Comparison of ENCODE assay signal across 8 mouse cellular contexts in genomic region chr15:79109321-79109934, GRCm38 (mm10). TPM values are rescaled to one million over a fixed set of nuclear protein-coding genes. Genes with fewer than 3 reads are reported as not detected.
DNase-seq lines count a peak whose midpoint lies in the region; ATAC-seq and TF ChIP-seq lines count a peak whose summit lies in the region.

No protein-coding gene starts in this region.

- peak; percentile 28 for DNase-seq in kidney, adult 9 months
- no peak for DNase-seq in kidney, postnatal 14 days
- DNase-seq in ES-E14 (ENCODE audit: low read depth, low spot score): no peak
- peak; percentile 58 for DNase-seq in midbrain, embryonic 14.5 days
- no peak for DNase-seq in ovary, adult 18-20 months (ENCODE audit: low spot score)
- DNase-seq in layer of hippocampus, postnatal 14 days (ENCODE audit: low spot score in 2 of 2): no peak

- no peaks in the 10 kb centered on the region; the same call in 1 of the 2 replicates for H3K36me3 ChIP-seq in ES-E14 (ENCODE audit: control insufficient read depth, insufficient read depth, low read length, poor library complexity, severe bottlenecking)
- 0 out of 2 replicates have a peak, but pooled peaks cover 6% of the 10 kb centered on the region for H3K36me3 ChIP-seq in embryonic facial prominence, embryonic 12.5 days
- H3K36me3 ChIP-seq in intestine, embryonic 15.5 days: 0 out of 2 replicates have a peak, but pooled peaks cover 6% of the 10 kb centered on the region
- 0 out of 2 replicates have a peak, but pooled peaks cover 2% of the 10 kb centered on the region for H3K36me3 ChIP-seq in midbrain, embryonic 14.5 days (ENCODE audit: control insufficient read depth, insufficient read depth, low read length)

- under 1% methylated on average over 46 of the region's 46 CpGs for WGBS in embryonic facial prominence, embryonic 12.5 days
- WGBS in intestine, embryonic 15.5 days: under 1% methylated on average over 46 of the region's 46 CpGs
- under 1% methylated on average over 46 of the region's 46 CpGs for WGBS in midbrain, embryonic 14.5 days

- in situ Hi-C loops in ES-E14 (cut with MboI; ENCODE audit: low sequenced_read_pairs in 2 of 2, unreplicated experiment in 2 of 2): no loop called here

- ATAC-seq in embryonic facial prominence, embryonic 12.5 days (ENCODE audit: insufficient number of reproducible peaks, insufficient read depth, low FRiP score, low TSS enrichment): peak; percentile 49; the same call in 1 of the 2 replicates
- ATAC-seq in intestine, embryonic 15.5 days: peak; percentile 69
- ATAC-seq in midbrain, embryonic 14.5 days (ENCODE audit: low FRiP score, low TSS enrichment): peak; percentile 57

- H3K4me1 ChIP-seq in ES-E14 (ENCODE audit: control insufficient read depth in 2 of 2, insufficient read depth in 2 of 2, low read length in 2 of 2, poor library complexity in 1 of 2): peaks cover 4 to 10% of the 10 kb centered on the region in 2 experiments; a peak in 2 of 4 replicates
- H3K4me1 ChIP-seq in embryonic facial prominence, embryonic 12.5 days: peaks cover 28% of the 10 kb centered on the region
- H3K4me1 ChIP-seq in intestine, embryonic 15.5 days (replicated peaks): peaks cover 32% of the 10 kb centered on the region
- peaks cover 25% of the 10 kb centered on the region for H3K4me1 ChIP-seq in midbrain, embryonic 14.5 days (ENCODE audit: control insufficient read depth, insufficient read depth, low read length)

- no peaks in the 10 kb centered on the region for H3K9me3 ChIP-seq in ES-E14 (ENCODE audit: control insufficient read depth, insufficient read depth, low read depth, low read length)
- H3K9me3 ChIP-seq in embryonic facial prominence, embryonic 12.5 days: no peaks in the 10 kb centered on the region
- H3K9me3 ChIP-seq in intestine, embryonic 15.5 days: no peaks in the 10 kb centered on the region
- no peaks in the 10 kb centered on the region for H3K9me3 ChIP-seq in midbrain, embryonic 14.5 days (ENCODE audit: control insufficient read depth, low read length)

- H3K9ac ChIP-seq in ES-E14 (ENCODE audit: insufficient read depth, low read depth, low read length, poor library complexity, severe bottlenecking): peak overlapping the region; percentile 82
- peak overlapping the region; percentile 86 for H3K9ac ChIP-seq in embryonic facial prominence, embryonic 12.5 days
- H3K9ac ChIP-seq in intestine, embryonic 15.5 days: peak overlapping the region; percentile 87
- peak overlapping the region; percentile 92 for H3K9ac ChIP-seq in midbrain, embryonic 14.5 days (replicated peaks; ENCODE audit: low read length)

- H3K4me2 ChIP-seq in embryonic facial prominence, embryonic 12.5 days (replicated peaks): peak overlapping the region; percentile 99
- H3K4me2 ChIP-seq in intestine, embryonic 15.5 days (replicated peaks): peak overlapping the region; percentile 94
- peak overlapping the region; percentile 98 for H3K4me2 ChIP-seq in midbrain, embryonic 14.5 days (ENCODE audit: low read length)

- no peak overlapping the region for H3K27ac ChIP-seq in ES-E14 (ENCODE audit: insufficient read depth, low read depth, low read length, poor library complexity, severe bottlenecking)
- H3K27ac ChIP-seq in embryonic facial prominence, embryonic 12.5 days: peak overlapping the region; percentile 82
- H3K27ac ChIP-seq in intestine, embryonic 15.5 days: peak overlapping the region; percentile 84
- peak overlapping the region; percentile 77 for H3K27ac ChIP-seq in midbrain, embryonic 14.5 days (replicated peaks; ENCODE audit: low read depth, low read length)

- H3K27me3 ChIP-seq in embryonic facial prominence, embryonic 12.5 days: 0 out of 2 replicates have a peak, but pooled peaks cover 7% of the 10 kb centered on the region
- H3K27me3 ChIP-seq in intestine, embryonic 15.5 days (replicated peaks): no peaks in the 10 kb centered on the region
- H3K27me3 ChIP-seq in midbrain, embryonic 14.5 days (ENCODE audit: control insufficient read depth, insufficient read depth, low read length): no peaks in the 10 kb centered on the region

- H3K4me3 ChIP-seq in ES-E14 (ENCODE audit: insufficient read depth in 1 of 2, low read depth in 1 of 2, low read length in 2 of 2, poor library complexity in 1 of 2, severe bottlenecking in 1 of 2): peak overlapping the region; percentile 79 to 90
- H3K4me3 ChIP-seq in embryonic facial prominence, embryonic 12.5 days: peak overlapping the region; percentile 86
- peak overlapping the region; percentile 94 for H3K4me3 ChIP-seq in intestine, embryonic 15.5 days (replicated peaks)
- peak overlapping the region; percentile 85 for H3K4me3 ChIP-seq in midbrain, embryonic 14.5 days (replicated peaks; ENCODE audit: low read depth, low read length)

TF ChIP-seq in ES-E14, 5 proteins besides CTCF, POLR2A, EP300 and RAD21:
- no peak for TF ChIP-seq ZC3H11A (IDR thresholded peaks at IDR 0.05; ENCODE audit: borderline replicate concordance, low read depth, low read length)
- no peak for TF ChIP-seq ZNF384 (IDR thresholded peaks at IDR 0.05; ENCODE audit: low read depth, low read length)
- no peak for TF ChIP-seq CHD2 (IDR thresholded peaks at IDR 0.05; ENCODE audit: low read depth, low read length)
- TF ChIP-seq MAFK (IDR thresholded peaks at IDR 0.05; ENCODE audit: insufficient read depth, low read depth, low read length): no peak
- TF ChIP-seq HCFC1 (IDR thresholded peaks at IDR 0.05; ENCODE audit: borderline replicate concordance, insufficient read depth, low read length): no peak

RNA-seq across cellular contexts. Expression of gene Micall1, which starts 0.7 kb away (rescaled TPM):
- total RNA-seq in ES-E14 (2012; rRNA removed): 7.7 and 7.8 TPM in 2 replicates
- polyA plus RNA-seq in embryonic facial prominence, embryonic 12.5 days (2016; fragmentation: Nextera tagmentation; extraction: Ambion mirVana): 12.0 and 12.6 TPM in 2 replicates
- polyA plus RNA-seq in intestine, embryonic 15.5 days (2015; fragmentation: Nextera tagmentation; extraction: Ambion mirVana): 8.3 TPM in 2 replicates
- 11.8 and 11.9 TPM in 2 replicates for polyA plus RNA-seq in midbrain, embryonic 14.5 days (2014; fragmentation: Nextera tagmentation; extraction: Ambion mirVana)
- 10 to 100 TPM; 36.5 to 39.3 TPM for total RNA-seq in layer of hippocampus, postnatal 14 days (2021)

RNA-seq across cellular contexts. Expression of gene Polr2f, which starts 31.4 kb away (rescaled TPM):
- 238 and 318 TPM in 2 replicates for total RNA-seq in ES-E14 (2012; rRNA removed)
- polyA plus RNA-seq in embryonic facial prominence, embryonic 12.5 days (2016; fragmentation: Nextera tagmentation; extraction: Ambion mirVana): 359 and 385 TPM in 2 replicates
- 311 and 328 TPM in 2 replicates for polyA plus RNA-seq in intestine, embryonic 15.5 days (2015; fragmentation: Nextera tagmentation; extraction: Ambion mirVana)
- 287 and 355 TPM in 2 replicates for polyA plus RNA-seq in midbrain, embryonic 14.5 days (2014; fragmentation: Nextera tagmentation; extraction: Ambion mirVana)
- total RNA-seq in layer of hippocampus, postnatal 14 days (2021): 100 to 1,000 TPM; 114 to 125 TPM

RNA-seq across cellular contexts. Expression of gene 1700088E04Rik, which starts 31.6 kb away (rescaled TPM):
- total RNA-seq in ES-E14 (2012; rRNA removed): 1.9 and 2.6 TPM in 2 replicates
- 7.3 and 7.4 TPM in 2 replicates for polyA plus RNA-seq in embryonic facial prominence, embryonic 12.5 days (2016; fragmentation: Nextera tagmentation; extraction: Ambion mirVana)
- polyA plus RNA-seq in intestine, embryonic 15.5 days (2015; fragmentation: Nextera tagmentation; extraction: Ambion mirVana): 4.5 and 5.7 TPM in 2 replicates
- 14.0 and 17.3 TPM in 2 replicates for polyA plus RNA-seq in midbrain, embryonic 14.5 days (2014; fragmentation: Nextera tagmentation; extraction: Ambion mirVana)
- 10 to 100 TPM; 12.4 to 13.5 TPM for total RNA-seq in layer of hippocampus, postnatal 14 days (2021)

RNA-seq across cellular contexts. Expression of gene Eif3l, which starts 34.4 kb away (rescaled TPM):
- 358 and 380 TPM in 2 replicates for total RNA-seq in ES-E14 (2012; rRNA removed)
- polyA plus RNA-seq in embryonic facial prominence, embryonic 12.5 days (2016; fragmentation: Nextera tagmentation; extraction: Ambion mirVana): 229 and 235 TPM in 2 replicates
- polyA plus RNA-seq in intestine, embryonic 15.5 days (2015; fragmentation: Nextera tagmentation; extraction: Ambion mirVana): 229 and 241 TPM in 2 replicates
- 141 and 182 TPM in 2 replicates for polyA plus RNA-seq in midbrain, embryonic 14.5 days (2014; fragmentation: Nextera tagmentation; extraction: Ambion mirVana)
- total RNA-seq in layer of hippocampus, postnatal 14 days (2021): 10 to 100 TPM; 82.2 to 83.1 TPM

RNA-seq across cellular contexts. Expression of gene Ankrd54, which starts 46.7 kb away (rescaled TPM):
- total RNA-seq in ES-E14 (2012; rRNA removed): 25.4 and 28.5 TPM in 2 replicates
- 55.9 and 65.5 TPM in 2 replicates for polyA plus RNA-seq in embryonic facial prominence, embryonic 12.5 days (2016; fragmentation: Nextera tagmentation; extraction: Ambion mirVana)
- 53.5 and 56.2 TPM in 2 replicates for polyA plus RNA-seq in intestine, embryonic 15.5 days (2015; fragmentation: Nextera tagmentation; extraction: Ambion mirVana)
- polyA plus RNA-seq in midbrain, embryonic 14.5 days (2014; fragmentation: Nextera tagmentation; extraction: Ambion mirVana): 50.2 and 52.6 TPM in 2 replicates
- 10 to 100 TPM; 18.9 to 19.0 TPM for total RNA-seq in layer of hippocampus, postnatal 14 days (2021)

Comparison
In these comparisons a context has a peak if more than half of its experiments do, and no peak if none do; other contexts are left out.
1. DNase-seq: peak in kidney, adult 9 months (single experiment) and midbrain, embryonic 14.5 days (single experiment); none in kidney, postnatal 14 days (single experiment), ES-E14 (single experiment), ovary, adult 18-20 months (single experiment) and layer of hippocampus, postnatal 14 days (0 of 2).
2. Peak in every context shown above with its lines, with median percentiles within 50 percentile points of each other: H3K4me3 ChIP-seq, H3K9ac ChIP-seq, ATAC-seq and H3K4me2 ChIP-seq.